Comparison of ENCODE assay signal across 9 mouse cellular contexts in genomic region chr14:33370056-33370455, GRCm38 (mm10).
DNase-seq lines count a peak whose midpoint lies in the region; ATAC-seq and TF ChIP-seq lines count a peak whose summit lies in the region.
"Had no signal": no experiment of that assay in that cellular context is flagged by ENCODE, and none has a peak within 500 bp of the region (broad histone marks: within the 10 kb centered on the region; RNA-seq: fewer than 3 reads in every experiment).

No protein-coding gene starts in this region.

- H3K9ac ChIP-seq in midbrain, embryonic 12.5 days (replicated peaks), result no peak overlapping the region
- no peak overlapping the region for H3K9ac ChIP-seq in midbrain, postnatal 0 days (replicated peaks; ENCODE audit: low read length, poor library complexity, severe bottlenecking)
- no peak overlapping the region for H3K9ac ChIP-seq in limb, embryonic 13.5 days

- no peaks in the 10 kb centered on the region for H3K27me3 ChIP-seq in midbrain, embryonic 12.5 days
- no peaks in the 10 kb centered on the region for H3K27me3 ChIP-seq in midbrain, postnatal 0 days (ENCODE audit: insufficient read depth, low read length)
- no peaks in the 10 kb centered on the region for H3K27me3 ChIP-seq in limb, embryonic 13.5 days

- H3K4me3 ChIP-seq in midbrain, embryonic 12.5 days, result no peak overlapping the region
- no peak overlapping the region for H3K4me3 ChIP-seq in midbrain, postnatal 0 days (ENCODE audit: low read depth, low read length)
- H3K4me3 ChIP-seq in limb, embryonic 13.5 days, result peak overlapping the region; percentile 16; the same call in 1 of the 2 replicates

- H3K4me2 ChIP-seq in midbrain, embryonic 12.5 days (replicated peaks), result peak overlapping the region; percentile 11; the same call in 1 of the 2 replicates
- H3K4me2 ChIP-seq in midbrain, postnatal 0 days (ENCODE audit: low read depth, low read length, poor library complexity, severe bottlenecking), result no peak overlapping the region
- H3K4me2 ChIP-seq in limb, embryonic 13.5 days (replicated peaks), result peak overlapping the region; percentile 49

- 14% methylated on average over 7 of the region's 7 CpGs for WGBS in midbrain, embryonic 12.5 days
- 19% methylated on average over 7 of the region's 7 CpGs for WGBS in midbrain, postnatal 0 days
- WGBS in limb, embryonic 13.5 days, result 11% methylated on average over 7 of the region's 7 CpGs

- no peak overlapping the region for H3K27ac ChIP-seq in midbrain, embryonic 12.5 days (replicated peaks)
- H3K27ac ChIP-seq in midbrain, postnatal 0 days (ENCODE audit: low read depth, low read length), result no peak overlapping the region
- no peak overlapping the region for H3K27ac ChIP-seq in limb, embryonic 13.5 days

- no peak for DNase-seq in cerebellum, adult 9-10 months
- DNase-seq in midbrain, postnatal 0 days (ENCODE audit: low spot score), result no peak
- peak; percentile 71 for DNase-seq in yolk sac, embryonic 10.5 days (ENCODE audit: low spot score)
- DNase-seq in right cerebral cortex, postnatal 10 days (ENCODE audit: low spot score in 2 of 2), result no peak
- DNase-seq: adrenal gland, postnatal 25 days had no signal

- H3K4me1 ChIP-seq in midbrain, embryonic 12.5 days, result peaks cover 6% of the 10 kb centered on the region
- H3K4me1 ChIP-seq in midbrain, postnatal 0 days (ENCODE audit: insufficient read depth, low read length), result 0 out of 2 replicates have a peak, but pooled peaks cover 3% of the 10 kb centered on the region
- H3K4me1 ChIP-seq in limb, embryonic 13.5 days, result peaks cover 8% of the 10 kb centered on the region

- H3K36me3 ChIP-seq in midbrain, embryonic 12.5 days, result no peaks in the 10 kb centered on the region
- H3K36me3 ChIP-seq in midbrain, postnatal 0 days (ENCODE audit: insufficient read depth, low read length), result no peaks in the 10 kb centered on the region
- no peaks in the 10 kb centered on the region for H3K36me3 ChIP-seq in limb, embryonic 13.5 days

- no peak for TF ChIP-seq CTCF in midbrain, postnatal 0 days (IDR thresholded peaks at IDR 0.05)

- H3K9me3 ChIP-seq in midbrain, embryonic 12.5 days, result no peaks in the 10 kb centered on the region
- no peaks in the 10 kb centered on the region for H3K9me3 ChIP-seq in midbrain, postnatal 0 days (ENCODE audit: low read length)
- H3K9me3 ChIP-seq in limb, embryonic 13.5 days, result no peaks in the 10 kb centered on the region

- ATAC-seq in cerebellum, adult (ENCODE audit: insufficient number of reproducible peaks, low FRiP score, low TSS enrichment), result 0 out of 2 replicates have a peak, but pooled peaks have one; percentile 7
- ATAC-seq in midbrain, embryonic 12.5 days (ENCODE audit: low FRiP score, low read depth), result no peak
- ATAC-seq in midbrain, postnatal 0 days (ENCODE audit: low FRiP score), result no peak
- peak; percentile 52; the same call in 1 of the 2 replicates for ATAC-seq in limb, embryonic 13.5 days (ENCODE audit: low FRiP score, low read depth)
- no peak for ATAC-seq in erythroid progenitor cell, adult 5-6 weeks (replicated peaks; ENCODE audit: low FRiP score, poor library complexity, severe bottlenecking)

Comparison
In these comparisons a context has a peak if more than half of its experiments do, and no peak if none do; other contexts are left out.
1. ATAC-seq: peak in cerebellum, adult (single experiment) and limb, embryonic 13.5 days (single experiment); none in midbrain, embryonic 12.5 days (single experiment), midbrain, postnatal 0 days (single experiment) and erythroid progenitor cell, adult 5-6 weeks (single experiment).